Mouse (Mus musculus) ovary, adult 10 weeks (tissue): ENCODE results near the gene Ppp1r14b. TPM values are rescaled to one million over a fixed set of nuclear protein-coding genes. Genes with fewer than 3 reads are reported as not detected.

Source experiments
- polyA plus RNA-seq: library from polyadenylated mRNA; stranded (reverse); fragments of 350-450 nt; fragmentation: Illumina TruSeq; extraction: RNeasy Lipid Tissue Mini Kit (QIAGEN cat#74804); gene quantifications from one replicate; pipeline ENCODE4 v1.2.3, GENCODE M21; 2014

Ppp1r14b gene
- 8.7 TPM for polyA plus RNA-seq

DNA sequence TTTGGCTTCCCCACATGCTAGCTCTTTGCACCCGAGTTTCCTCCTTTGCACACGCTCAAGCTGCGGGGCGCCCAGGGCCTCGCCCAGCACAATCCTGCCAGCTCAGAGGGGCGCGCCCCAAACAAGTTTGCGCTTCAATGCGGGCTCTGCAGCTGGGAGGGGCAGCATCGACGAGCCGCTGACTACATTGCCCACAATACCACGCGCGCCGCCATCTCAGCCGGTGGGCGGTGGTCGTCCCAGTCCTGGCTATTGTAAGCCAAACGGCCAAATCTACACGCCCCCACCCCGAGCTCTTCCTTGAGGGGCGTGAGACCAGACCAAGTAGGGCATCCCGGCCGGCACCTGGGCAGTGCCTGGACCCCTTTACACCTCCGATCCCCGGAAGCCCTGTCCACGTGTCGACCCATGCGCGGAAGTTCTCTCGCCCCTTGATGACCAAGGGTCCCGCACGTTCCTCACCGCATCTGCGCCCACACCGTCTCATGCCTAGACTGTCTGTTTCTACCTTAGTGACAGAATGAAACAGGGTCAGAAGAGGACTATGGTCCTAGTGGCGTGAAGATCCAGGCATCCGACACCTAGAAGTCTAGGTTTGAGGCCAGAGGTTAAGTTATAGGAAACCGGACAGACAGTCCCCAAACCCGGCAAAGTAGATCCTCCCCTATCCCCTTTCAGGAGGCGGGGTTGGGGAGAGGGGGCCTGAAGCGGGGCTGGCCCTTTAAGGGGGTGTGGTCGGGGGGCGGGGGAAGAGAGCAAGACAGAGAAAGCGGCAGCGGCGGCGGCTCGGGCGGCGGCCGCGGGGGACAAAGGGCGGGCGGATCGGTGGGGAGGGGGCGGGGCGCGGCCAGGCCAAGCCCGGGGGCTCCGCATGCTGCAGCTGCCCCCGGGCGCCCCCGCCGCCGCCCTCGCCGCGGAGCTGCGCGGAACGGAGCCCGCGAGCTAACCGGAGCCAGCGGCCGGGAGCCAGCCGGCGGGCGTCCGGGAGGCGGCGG is at the start of gene Ppp1r14b:
TSS of gene Ppp1r14b (plus strand) at position 758 of the 995 bp plus-strand sequence.

GRCm38 (mm10) chr19:6925307-6925573 is 49.5 kb upstream of the Ppp1r14b start, which contains the start of gene Catsperz:
TSS of gene Catsperz (minus strand) at chr19:6925380.

GRCm38 (mm10) chr19:6934195-6934977 is 40.4 kb upstream of the Ppp1r14b start, which contains the start of gene Kcnk4:
TSS of gene Kcnk4 (minus strand) at chr19:6934515.

GRCm38 (mm10) chr19:6941372-6942248 is 33.2 kb upstream of the Ppp1r14b start, which contains the start of gene Bad:
TSS of gene Bad (plus strand) at chr19:6941861.

DNA sequence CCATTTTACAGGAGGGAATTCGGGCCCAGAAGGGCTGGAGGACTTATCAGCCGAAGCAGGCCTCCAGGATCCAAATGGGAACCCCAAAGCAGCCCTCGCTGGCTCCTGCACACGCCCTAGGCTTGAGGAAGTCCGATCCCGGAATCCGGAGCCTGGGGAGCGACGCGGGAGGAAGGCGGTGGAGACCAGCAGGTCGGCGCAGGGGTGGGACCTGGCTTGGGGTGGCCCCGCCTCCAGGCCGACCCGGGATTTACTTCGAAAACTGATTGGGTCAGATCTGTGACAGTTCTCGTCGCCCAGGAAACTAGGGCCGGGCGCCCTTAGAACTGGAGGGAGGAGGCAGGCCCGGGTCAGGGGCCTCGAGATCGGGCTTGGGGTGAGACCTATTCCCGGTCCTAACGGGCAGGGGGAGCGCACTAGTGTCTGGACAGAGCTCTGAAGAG is 32.5 kb upstream of the Ppp1r14b start, which contains the start of gene Gpr137:
TSS of gene Gpr137 (minus strand) at position 232 of the 443 bp plus-strand sequence.

GRCm38 (mm10) chr19:6975537-6976521 is 1.1 kb downstream of the Ppp1r14b start, which contains the start of gene Plcb3:
TSS of gene Plcb3 (minus strand) at chr19:6976470.

GRCm38 (mm10) chr19:6980381-6981093 is 5.8 kb downstream of the Ppp1r14b start, which contains the start of gene Fkbp2:
TSS of gene Fkbp2 (minus strand) at chr19:6980501.

GRCm38 (mm10) chr19:6987061-6987903 is 12.5 kb downstream of the Ppp1r14b start, which contains the start of gene Vegfb:
TSS of gene Vegfb (minus strand) at chr19:6987651.

GRCm38 (mm10) chr19:6992011-6992858 is 17.5 kb downstream of the Ppp1r14b start, which contains the start of gene Dnajc4:
TSS of gene Dnajc4 (minus strand) at chr19:6992572.

GRCm38 (mm10) chr19:6996006-6996405 is 21.2 kb downstream of the Ppp1r14b start, which contains the start of the genes Nudt22 and Trpt1:
TSS of gene Nudt22 (minus strand) at chr19:6996117.
TSS of gene Trpt1 (plus strand) at chr19:6996131.

GRCm38 (mm10) chr19:7019191-7019590 is 44.4 kb downstream of the Ppp1r14b start, which contains the start of gene Fermt3:
TSS of gene Fermt3 (minus strand) at chr19:7019469.

Other genes starting within 250 kb of the Ppp1r14b start
- not detected for gene Rps6ka4, start 134.3 kb upstream of the Ppp1r14b start, polyA plus RNA-seq
- not detected for gene Ccdc88b, start 116.8 kb upstream of the Ppp1r14b start, polyA plus RNA-seq
- 26.0 TPM for gene Trmt112, start 65.3 kb upstream of the Ppp1r14b start, polyA plus RNA-seq
- gene Prdx5, start 64.9 kb upstream of the Ppp1r14b start, polyA plus RNA-seq: 12.0 TPM
- 0.83 TPM for gene Esrra, start 53.2 kb upstream of the Ppp1r14b start, polyA plus RNA-seq
- gene Catsperz, start 49.6 kb upstream of the Ppp1r14b start, polyA plus RNA-seq: not detected
- gene Kcnk4, start 40.5 kb upstream of the Ppp1r14b start, polyA plus RNA-seq: not detected
- gene Bad, start 33.1 kb upstream of the Ppp1r14b start, polyA plus RNA-seq: 0.71 TPM
- not detected for gene Gpr137, start 32.5 kb upstream of the Ppp1r14b start, polyA plus RNA-seq
- 4.2 TPM for gene Plcb3, start 1.5 kb downstream of the Ppp1r14b start, polyA plus RNA-seq
- gene Fkbp2, start 5.5 kb downstream of the Ppp1r14b start, polyA plus RNA-seq: 12.2 TPM
- 10.9 TPM for gene Vegfb, start 12.7 kb downstream of the Ppp1r14b start, polyA plus RNA-seq
- gene Dnajc4, start 17.6 kb downstream of the Ppp1r14b start, polyA plus RNA-seq: not detected
- not detected for gene Nudt22, start 21.1 kb downstream of the Ppp1r14b start, polyA plus RNA-seq
- not detected for gene Trpt1, start 21.2 kb downstream of the Ppp1r14b start, polyA plus RNA-seq
- not detected for gene Fermt3, start 44.5 kb downstream of the Ppp1r14b start, polyA plus RNA-seq
- 74.7 TPM for gene Stip1, start 65.0 kb downstream of the Ppp1r14b start, polyA plus RNA-seq
- gene Macrod1, start 81.8 kb downstream of the Ppp1r14b start, polyA plus RNA-seq: 1.4 TPM
- 2.1 TPM for gene Flrt1, start 130.8 kb downstream of the Ppp1r14b start, polyA plus RNA-seq
- 22.1 TPM for gene Otub1, start 231.3 kb downstream of the Ppp1r14b start, polyA plus RNA-seq
- 36.3 TPM for gene Cox8a, start 242.6 kb downstream of the Ppp1r14b start, polyA plus RNA-seq